Mouse (Mus musculus): ENCODE measurements around the gene Kcnq4.

The Kcnq4 gene

DNA sequence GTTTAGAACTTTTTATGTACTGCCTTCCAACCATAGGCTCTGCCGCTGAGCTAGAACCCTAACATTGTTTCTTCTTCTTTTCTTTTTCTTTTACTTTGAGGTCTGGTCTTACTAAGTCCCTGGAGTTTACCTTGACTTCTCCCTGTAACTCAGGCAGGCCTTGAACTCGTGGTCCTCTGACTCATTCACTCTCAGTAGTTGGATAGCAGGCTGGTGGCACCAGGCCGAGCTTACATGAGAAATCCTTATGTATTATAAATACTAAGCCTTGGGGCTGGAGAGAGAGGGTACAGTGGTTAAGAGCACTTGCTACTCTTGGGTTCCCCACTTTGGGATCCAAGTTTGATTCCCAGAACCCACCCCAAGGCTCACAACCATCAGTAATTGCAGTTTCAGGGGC lies 74.8 kb downstream of the Kcnq4 start:
- no peak for DNase-seq (ENCODE audit: low spot score)

DNA sequence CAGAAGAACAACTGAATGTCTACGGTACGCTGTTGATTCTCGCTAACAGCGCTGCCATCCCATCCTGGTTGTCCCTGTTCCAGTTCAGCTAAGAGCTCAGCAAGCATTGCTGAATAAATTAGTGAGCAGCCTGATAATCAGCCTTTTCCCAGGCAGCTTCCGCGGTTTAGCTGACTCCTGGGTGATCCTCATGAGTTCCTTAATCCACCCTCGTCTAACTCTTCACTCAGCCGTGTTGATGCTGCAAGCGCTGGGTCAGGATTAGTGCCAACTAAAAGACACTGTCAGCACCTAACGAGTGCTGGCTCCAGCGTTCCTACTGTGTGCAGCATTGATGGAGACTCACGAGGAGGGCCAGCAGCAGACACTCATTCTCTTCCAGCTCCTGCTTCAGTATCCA lies 77.4 kb downstream of the Kcnq4 start:
- DNase-seq (ENCODE audit: low spot score): no peak

DNA sequence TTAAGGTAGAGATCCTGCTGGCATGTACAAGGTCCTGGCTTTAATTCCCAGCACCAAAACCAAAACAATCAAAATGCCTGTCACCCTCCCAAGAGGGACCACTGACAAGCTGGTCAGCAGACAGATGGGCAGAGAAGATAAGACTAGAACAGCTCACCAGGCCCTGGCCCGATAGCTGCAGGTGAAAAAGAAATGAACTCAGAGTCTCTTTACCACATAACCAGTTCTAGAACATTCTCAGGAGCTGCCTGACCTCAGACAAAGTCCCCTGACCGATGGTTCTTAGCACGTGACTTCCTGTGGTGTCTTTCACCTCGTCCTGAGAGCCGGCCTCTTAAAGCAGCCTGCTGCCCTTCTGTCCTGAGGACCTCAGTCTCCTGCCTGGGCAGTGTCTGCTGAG lies 78.8 kb downstream of the Kcnq4 start:
- DNase-seq (ENCODE audit: low spot score): no peak

DNA sequence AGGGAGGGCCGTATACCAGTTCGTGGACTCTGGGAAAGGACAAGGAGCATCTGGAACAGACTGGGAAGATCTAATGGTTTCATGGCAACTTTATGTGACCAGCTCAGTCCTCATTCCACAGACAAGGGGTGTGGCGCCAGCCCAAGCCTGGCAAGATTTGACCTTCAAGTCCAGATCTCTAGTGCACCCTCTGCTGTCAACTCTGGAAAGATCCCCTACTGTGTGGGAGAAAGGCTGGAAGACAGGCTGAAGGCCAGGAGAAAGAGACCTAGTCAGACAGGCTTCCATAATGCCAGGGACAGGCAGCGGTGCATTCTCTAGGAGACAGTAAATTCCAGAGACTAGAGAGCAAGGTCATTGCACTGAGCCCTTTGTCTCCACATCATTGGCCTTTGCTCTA lies 79.9 kb downstream of the Kcnq4 start:
- DNase-seq (ENCODE audit: low spot score): no peak

DNA sequence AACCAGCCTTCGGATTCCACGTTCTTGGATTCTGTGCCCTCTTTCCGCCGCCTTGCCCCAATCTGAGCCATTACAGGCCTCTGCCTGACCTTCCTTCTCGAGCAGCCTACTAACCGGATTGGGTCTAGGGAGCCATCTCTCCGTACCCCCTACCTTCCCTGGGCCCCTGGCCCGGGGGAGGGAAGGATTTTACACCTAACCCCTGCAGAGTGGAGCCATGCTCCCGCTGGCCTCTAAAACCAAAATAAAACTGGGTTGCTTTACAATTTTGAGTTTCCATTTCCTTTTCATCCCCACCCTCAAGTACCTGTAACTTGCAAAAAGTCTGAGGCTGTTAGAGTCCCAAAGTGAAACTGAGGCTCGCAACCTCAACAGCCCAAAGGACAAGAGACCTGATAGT lies 80.9 kb downstream of the Kcnq4 start:
- DNase-seq (ENCODE audit: low spot score): no peak

DNA sequence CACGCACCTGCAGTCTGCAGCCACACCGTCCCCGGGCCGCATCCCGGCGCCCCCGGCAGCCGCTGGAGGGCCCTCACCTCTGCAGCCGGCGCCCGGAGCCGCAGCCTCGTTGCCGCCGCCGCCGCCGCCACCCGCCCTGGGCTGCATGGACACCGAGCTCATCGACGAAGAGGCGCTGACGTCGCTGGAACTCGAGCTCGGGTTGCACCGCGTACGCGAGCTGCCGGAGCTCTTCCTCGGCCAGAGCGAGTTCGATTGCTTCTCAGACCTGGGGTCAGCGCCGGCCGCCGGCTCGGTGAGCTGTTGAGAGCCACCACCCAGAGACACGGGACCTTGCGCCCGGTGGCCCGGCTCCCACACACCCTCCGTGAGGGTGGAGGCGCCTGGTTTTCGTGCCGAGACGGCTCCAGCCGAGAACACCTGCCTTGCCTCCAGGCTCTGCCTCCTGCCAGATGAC lies 81.3 kb downstream of the Kcnq4 start:
- no peak for DNase-seq (ENCODE audit: low spot score)

DNA sequence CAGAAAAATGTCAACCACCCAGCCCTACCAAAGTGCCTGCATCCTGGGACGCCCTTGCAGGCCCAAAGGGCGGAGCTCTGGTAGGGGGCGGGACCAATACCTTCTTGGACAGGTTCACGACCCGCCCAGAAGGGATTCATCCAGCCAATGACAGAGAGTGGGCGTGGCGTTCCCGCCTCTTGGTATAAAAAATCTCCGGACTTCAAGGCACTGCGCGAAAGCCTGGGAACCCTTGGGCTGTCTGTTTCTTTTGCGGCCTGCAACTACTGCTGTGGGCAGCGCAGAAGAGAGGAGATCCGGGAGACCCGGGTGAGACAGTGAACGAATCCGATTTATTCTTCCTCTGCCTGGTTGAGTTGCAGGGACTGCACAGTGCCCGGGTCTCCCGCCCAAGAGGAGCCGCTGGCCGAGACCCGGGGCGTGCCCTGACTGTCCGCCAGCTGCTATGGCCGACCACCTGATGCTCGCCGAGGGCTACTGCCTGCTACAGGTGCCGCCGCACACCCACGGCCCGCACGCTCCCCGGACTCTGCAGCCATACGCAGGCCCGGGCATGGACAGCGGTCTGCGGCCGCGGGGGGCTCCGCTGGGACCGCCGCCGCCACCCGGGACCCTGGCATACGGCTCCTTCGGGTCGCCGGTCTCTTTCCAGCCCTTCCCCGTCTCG lies 81.9 kb downstream of the Kcnq4 start, which contains the start of gene Cited4:
Gene Cited4, plus strand, starts transcription at position 215 of the 667 bp plus-strand sequence.
- peak; percentile 100 for DNase-seq (ENCODE audit: low spot score)

DNA sequence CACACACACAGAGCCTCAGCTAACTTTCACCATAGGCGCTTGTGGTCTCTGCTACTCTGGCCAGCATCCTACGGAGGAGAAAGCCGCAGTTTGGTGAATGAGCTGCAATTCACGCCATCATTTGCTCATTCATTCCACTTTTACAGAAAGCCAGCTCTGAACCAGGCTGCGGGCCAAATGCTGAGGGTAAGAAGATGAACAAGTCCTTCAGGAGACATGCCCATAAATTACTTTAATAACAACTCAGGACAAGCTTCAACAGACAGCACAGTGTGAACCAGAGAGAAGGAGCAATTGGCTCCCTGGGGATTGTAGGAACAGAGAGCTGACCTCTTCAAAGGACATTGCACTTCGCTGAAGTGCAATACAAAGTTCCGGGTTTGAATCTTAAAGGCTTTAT lies 82.6 kb downstream of the Kcnq4 start:
- no peak for DNase-seq (ENCODE audit: low spot score)

DNA sequence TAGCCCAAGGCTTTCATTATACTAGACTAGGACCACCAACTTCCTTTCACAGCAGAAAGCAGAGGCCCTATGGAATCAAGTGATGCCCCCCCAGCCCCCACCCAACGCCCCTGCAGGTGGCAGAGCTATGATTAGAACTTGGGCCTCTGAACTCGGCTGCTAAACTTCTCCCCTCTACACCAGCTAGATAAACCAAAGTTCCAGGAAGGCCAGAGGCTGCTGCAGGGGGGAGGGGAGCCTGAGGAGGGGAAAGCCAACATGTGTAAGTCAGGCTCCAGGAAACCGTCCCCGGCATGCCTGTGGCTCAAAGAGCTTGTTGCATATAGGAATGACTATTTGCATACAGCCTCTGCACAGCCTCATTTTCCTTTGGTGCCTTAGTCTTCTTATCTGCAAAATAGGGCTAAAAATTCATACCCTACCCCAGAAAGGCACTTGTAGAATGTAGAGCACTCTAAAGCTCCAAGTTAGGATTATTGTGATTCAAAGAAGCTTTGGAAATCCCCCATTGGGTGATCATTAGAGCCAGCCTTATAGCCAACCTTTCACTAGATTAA lies 83.2 kb downstream of the Kcnq4 start:
- DNase-seq (ENCODE audit: low spot score): peak; percentile 91

DNA sequence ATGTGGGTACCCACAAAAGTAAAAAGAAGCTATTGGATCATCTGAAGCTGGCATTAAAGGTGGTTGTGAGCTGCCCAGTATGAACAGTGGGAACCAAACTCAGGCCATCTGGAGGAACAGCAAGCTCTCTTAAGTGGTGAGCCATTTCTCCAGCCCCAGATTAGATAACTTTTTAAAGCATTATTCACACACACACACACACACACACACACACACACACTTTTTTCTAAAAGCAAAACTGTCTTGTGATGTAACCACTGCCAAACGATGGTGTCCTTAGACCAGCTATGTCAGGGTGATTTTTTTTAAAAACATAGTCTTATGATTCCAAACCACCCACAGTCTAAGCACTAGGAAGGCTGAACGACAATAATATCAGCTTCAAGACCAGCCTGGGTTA lies 83.8 kb downstream of the Kcnq4 start:
- DNase-seq (ENCODE audit: low spot score): no peak

DNA sequence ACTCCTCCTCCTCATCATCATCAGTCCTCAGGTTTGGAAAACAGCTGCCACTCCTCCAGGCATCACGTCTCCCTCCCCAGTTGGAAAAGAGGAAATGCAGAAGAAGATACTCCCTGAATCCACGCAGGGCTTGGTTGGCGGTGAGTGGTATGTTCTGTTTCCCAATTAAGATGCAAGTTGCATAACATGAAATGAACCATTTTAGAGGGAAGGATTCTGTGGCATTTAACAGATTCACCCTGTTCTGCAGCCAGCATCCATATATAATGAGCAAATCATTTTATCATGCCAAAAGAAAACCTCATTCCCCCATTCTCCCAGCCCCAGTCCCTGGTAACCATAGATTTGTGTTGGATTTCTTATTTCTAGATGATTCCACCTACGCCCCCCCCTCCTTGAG lies 87.9 kb downstream of the Kcnq4 start:
- no peak for DNase-seq (ENCODE audit: low spot score)

DNA sequence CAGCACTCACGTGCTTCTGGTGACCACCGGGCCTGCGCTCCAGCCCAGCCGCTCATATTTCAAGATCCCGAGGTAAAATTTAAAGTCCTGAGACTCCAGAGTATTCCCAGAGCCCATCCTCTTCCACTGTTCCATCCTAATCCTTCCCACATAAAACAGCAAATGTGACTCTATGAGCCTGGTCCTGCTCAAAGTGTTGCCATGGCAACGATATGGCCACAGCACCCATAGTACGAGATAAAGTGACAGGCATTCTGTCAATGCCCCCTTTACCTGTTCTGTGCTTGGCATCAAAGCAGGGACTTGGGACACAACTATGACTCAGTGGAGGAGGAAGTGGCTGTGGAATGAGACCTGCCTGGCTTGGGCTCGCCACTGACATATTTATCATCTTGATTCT lies 92.5 kb downstream of the Kcnq4 start:
- DNase-seq (ENCODE audit: low spot score): no peak

DNA sequence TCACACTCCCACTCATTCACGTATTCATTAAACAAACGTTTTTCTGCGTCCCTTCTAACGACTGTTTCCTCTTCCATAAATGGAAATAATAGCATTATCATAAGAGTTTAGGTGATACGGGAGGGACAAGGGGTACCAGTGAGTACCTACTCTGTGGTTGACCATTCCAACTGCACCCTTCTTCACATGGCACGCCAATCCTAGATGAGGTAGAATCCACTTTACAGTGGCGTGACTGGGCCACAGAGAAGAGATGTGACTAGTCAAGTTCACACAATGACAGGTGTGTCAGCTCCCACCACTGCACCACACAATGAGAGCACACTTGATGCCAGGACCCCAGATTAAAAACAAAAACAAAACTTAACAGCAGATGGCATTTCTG lies 98.2 kb downstream of the Kcnq4 start:
- no peak for DNase-seq (ENCODE audit: low spot score)

DNA sequence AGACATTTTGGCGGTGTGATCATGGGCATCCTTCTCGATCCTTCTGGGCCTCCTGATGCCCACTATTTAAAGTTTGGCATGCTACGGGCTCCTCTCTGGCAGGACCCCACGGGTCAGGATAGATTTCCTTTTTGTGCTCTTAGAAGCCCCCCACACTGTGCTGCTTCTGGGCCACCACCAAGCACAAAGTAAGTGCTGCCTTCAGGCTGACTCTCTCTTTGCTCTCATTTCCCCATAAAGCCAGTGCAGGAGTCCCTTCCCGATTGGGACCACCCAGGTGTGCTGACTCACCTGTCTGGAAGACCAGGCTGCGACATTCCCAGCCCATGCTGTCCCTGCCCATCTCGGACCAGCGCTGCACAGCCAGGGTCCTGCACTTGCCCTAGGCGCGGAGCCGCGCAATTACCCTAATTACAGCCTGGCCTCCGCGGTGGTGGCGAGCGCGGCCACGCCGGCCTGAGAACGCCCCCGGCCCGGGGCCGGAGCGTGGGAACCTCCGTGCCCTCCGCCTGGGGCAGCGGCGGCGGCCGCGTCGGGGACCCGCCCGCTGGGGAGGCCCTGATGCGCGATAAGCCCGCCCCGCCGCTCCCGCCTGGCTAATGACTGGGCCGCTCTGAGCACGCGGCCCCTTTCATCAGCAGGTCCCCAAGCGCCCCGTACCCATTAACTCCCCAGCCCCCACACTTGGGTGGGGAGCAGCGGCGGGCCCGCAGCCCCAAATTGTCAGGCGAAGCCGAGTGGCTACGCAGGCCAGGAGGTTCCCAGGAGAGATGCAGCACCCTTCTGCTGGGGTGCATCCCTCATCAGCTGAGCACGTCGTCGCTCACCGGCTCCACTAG lies 98.8 kb downstream of the Kcnq4 start:
- DNase-seq (ENCODE audit: low spot score): no peak
